Mouse (Mus musculus) midbrain, postnatal 0 days (tissue): ENCODE data around the gene Amz2. TPM values are rescaled to one million over a fixed set of nuclear protein-coding genes. Genes with fewer than 3 reads are reported as not detected.

ENCODE experiments used
- ATAC-seq: fragments of 200-750 bp; cut with Nextera tagmentation; 2 replicates; pipeline ENCODE4 v1.8.0; 2017; ENCODE audit warnings: moderate number of reproducible peaks, mild to moderate bottlenecking, moderate TSS enrichment, moderate library complexity; ENCODE audit not compliant: low FRiP score
- DNase-seq: peaks from one replicate; pipeline ENCODE4 v3.0.0-alpha.2; 2015; ENCODE audit warnings: low spot score
- H3K27ac ChIP-seq: fragments of 300-500 bp; sonication (generic); 2 replicates; pipeline ENCODE4 v1.5.1; 2014; ENCODE audit warnings: low read depth, mild to moderate bottlenecking, low read length, mixed read lengths
- H3K27me3 ChIP-seq: fragments of 300-500 bp; sonication (generic); 2 replicates; pipeline ENCODE4 v1.6.1; 2014; ENCODE audit warnings: low read length, control low read depth, mixed read lengths; ENCODE audit not compliant: insufficient read depth
- H3K36me3 ChIP-seq: fragments of 300-500 bp; sonication (generic); 2 replicates; pipeline ENCODE4 v1.6.1; 2014; ENCODE audit warnings: low read length, control low read depth, mixed read lengths; ENCODE audit not compliant: insufficient read depth
- H3K4me1 ChIP-seq: fragments of 300-500 bp; sonication (generic); 2 replicates; pipeline ENCODE4 v1.6.1; 2014; ENCODE audit warnings: mild to moderate bottlenecking, control low read depth, antibody characterized with exemption, low read length, mixed read lengths; ENCODE audit not compliant: insufficient read depth
- H3K4me2 ChIP-seq: fragments of 300-500 bp; sonication (generic); 2 replicates; pipeline ENCODE4 v1.6.1; 2014; ENCODE audit warnings: low read depth, mild to moderate bottlenecking, low read length, mixed read lengths; ENCODE audit not compliant: poor library complexity, severe bottlenecking
- H3K4me3 ChIP-seq: fragments of 300-500 bp; sonication (generic); 2 replicates; pipeline ENCODE4 v1.5.1; 2014; ENCODE audit warnings: low read depth, mild to moderate bottlenecking, low read length, moderate library complexity
- H3K9ac ChIP-seq: fragments of 300-500 bp; sonication (generic); replicated peaks from 2 replicates; pipeline ENCODE4 v1.6.1; 2014; ENCODE audit warnings: mild to moderate bottlenecking, low read length, moderate library complexity, mixed read lengths; ENCODE audit not compliant: poor library complexity, severe bottlenecking
- H3K9me3 ChIP-seq: fragments of 300-500 bp; sonication (generic); 2 replicates; pipeline ENCODE4 v1.6.1; 2016; ENCODE audit warnings: low read length, control low read depth
- CTCF ChIP-seq: IDR thresholded peaks from 2 replicates; pipeline ENCODE4 v1.5.1; 2016; ENCODE audit warnings: antibody characterized with exemption, mild to moderate bottlenecking
- whole genome bisulfite sequencing: fragments of 180-500 bp; shearing (Covaris S2); extraction: QIAGEN DNeasy Blood & Tissue Kit; methylation state at CpG from one replicate; pipeline ENCODE4 v1.1.7; 2014; 5-methylcytosine and 5-hydroxymethylcytosine counted together
- polyA plus RNA-seq: library from polyadenylated mRNA; unstranded; fragments of >200 nt; fragmentation: Nextera tagmentation; extraction: Ambion mirVana; gene quantifications from 2 replicates; pipeline ENCODE4 v1.2.1, GENCODE M21; 2015
- total RNA-seq: library from RNA; depleted of rRNA; stranded (reverse); fragments of >200 nt; gene quantifications from 2 replicates; pipeline ENCODE4 v1.2.3, GENCODE M21; 2014

Amz2 gene
- total and polyA plus RNA-seq, 2 experiments from 2014 or later = 40.1 to 156 TPM

DNA sequence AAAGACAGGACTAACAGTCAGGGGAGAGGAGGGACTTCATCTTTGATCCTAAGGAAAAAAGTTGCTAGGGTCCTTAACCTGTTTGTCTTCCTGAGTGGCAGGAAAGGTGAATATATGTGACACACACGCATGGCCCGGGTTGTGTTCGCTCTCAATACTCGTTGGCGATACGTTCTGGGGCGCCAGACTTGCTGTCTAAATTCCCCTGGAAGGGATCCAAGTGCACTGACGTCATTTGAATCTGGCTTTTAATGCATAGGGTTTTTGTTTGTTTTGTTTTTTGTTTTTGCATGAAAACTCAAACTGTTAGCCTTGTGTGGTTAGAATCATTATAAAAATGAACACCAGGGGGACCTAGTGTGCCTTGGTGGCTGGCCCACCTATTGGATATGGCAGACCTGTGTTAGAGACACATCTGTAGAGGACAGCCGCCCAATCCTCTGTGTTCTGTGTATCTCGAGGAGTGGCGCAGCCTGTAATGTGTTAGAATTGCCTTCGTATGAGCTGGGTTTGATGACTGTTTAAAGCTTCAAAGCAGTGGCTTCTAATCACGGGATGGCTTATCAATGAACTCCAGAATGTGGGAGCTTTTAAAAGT lies 19.8 kb downstream of the Amz2 start:
- WGBS = 53% methylated on average over 13 of the region's 13 CpGs
- Histone ChIP-seq H3K9ac (no peak overlapping the region), H3K27ac (no peak overlapping the region), H3K4me1 (no peaks in the 10 kb centered on the region), H3K27me3 (no peaks in the 10 kb centered on the region), H3K4me3 (no peak overlapping the region), H3K9me3 (no peaks in the 10 kb centered on the region), H3K36me3 (no peaks in the 10 kb centered on the region), H3K4me2 (no peak overlapping the region)
- ATAC-seq (no peak), DNase-seq (peak; percentile 75)
- TF ChIP-seq CTCF = peak; percentile 87

DNA sequence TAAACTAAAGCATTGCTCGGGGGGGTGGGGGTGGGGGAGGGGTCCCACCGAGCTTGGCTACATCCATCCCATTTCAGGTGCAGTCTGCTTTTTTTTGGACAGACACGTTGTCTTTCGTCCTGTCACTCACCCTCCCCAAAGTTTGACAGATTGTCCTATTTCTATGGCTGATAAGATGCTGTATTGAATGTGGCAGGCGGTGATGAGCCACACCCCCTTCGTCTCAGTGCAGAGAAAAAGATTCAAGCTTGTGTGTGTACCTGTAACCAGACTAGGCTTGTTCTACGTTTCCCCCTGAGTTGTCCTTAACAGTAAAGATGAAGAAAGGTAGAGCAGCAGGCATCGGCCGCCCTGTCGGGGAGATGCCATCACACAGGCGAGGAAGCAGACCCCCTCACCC lies 25.4 kb downstream of the Amz2 start:
- Histone ChIP-seq H3K4me1 (no peaks in the 10 kb centered on the region), H3K9ac (no peak overlapping the region), H3K4me3 (no peak overlapping the region), H3K27me3 (no peaks in the 10 kb centered on the region), H3K4me2 (no peak overlapping the region), H3K27ac (no peak overlapping the region), H3K36me3 (0 out of 2 replicates have a peak, but pooled peaks cover 2% of the 10 kb centered on the region), H3K9me3 (no peaks in the 10 kb centered on the region)
- WGBS = 82% methylated on average over 11 of the region's 11 CpGs
- DNase-seq = no peak
- no peak for TF ChIP-seq CTCF
- no peak for ATAC-seq

DNA sequence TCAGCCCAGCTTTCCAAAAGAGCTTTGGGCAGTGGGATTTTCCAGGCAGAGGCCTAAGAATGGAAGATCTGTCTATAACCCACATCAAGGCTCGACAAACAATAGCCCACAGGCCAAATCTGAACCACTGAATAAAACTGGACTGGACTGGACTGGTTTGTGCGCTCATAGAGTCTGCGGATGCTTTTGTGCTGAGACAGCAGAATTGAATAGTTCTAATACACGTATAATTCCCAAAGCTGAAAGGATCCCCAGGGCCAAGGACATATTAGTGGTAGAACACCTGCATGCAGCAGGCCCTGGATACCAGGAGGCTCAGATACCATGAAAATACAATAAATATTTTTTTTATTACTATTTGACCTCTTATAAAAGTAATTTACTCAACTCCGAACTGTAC lies 30.5 kb downstream of the Amz2 start:
- WGBS = 78% methylated on average over 5 of the region's 5 CpGs
- TF ChIP-seq CTCF = no peak
- ATAC-seq (no peak), DNase-seq (no peak)
- H3K9me3 ChIP-seq = no peaks in the 10 kb centered on the region
- H3K9ac ChIP-seq = no peak overlapping the region
- no peaks in the 10 kb centered on the region for H3K27me3 ChIP-seq
- no peak overlapping the region for H3K4me2 ChIP-seq
- H3K4me1 ChIP-seq = no peaks in the 10 kb centered on the region
- 0 out of 2 replicates have a peak, but pooled peaks cover 2% of the 10 kb centered on the region for H3K36me3 ChIP-seq
- no peak overlapping the region for H3K27ac ChIP-seq
- H3K4me3 ChIP-seq = no peak overlapping the region

DNA sequence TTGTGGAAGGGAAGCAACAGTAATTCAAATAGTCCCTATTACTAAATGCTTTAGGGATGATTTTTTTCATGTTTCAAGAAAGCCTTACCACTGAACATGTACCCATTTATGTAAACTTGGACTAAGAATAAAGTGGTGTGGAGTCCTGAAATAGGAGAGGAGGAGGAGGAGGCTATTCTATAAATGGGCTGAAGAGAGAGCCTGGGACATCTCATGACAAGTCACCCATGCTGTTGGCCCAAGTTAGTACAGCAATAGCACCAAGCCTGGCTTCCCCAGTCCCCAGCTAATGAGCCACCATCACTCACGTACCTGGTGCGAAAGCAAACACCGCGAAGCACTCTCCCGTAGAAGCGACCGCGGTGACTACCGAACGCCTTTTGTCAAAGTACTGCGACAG lies 32.4 kb downstream of the Amz2 start:
- Histone ChIP-seq H3K9ac (no peak overlapping the region), H3K4me2 (no peak overlapping the region), H3K4me3 (no peak overlapping the region), H3K27ac (no peak overlapping the region), H3K27me3 (no peaks in the 10 kb centered on the region), H3K36me3 (0 out of 2 replicates have a peak, but pooled peaks cover 2% of the 10 kb centered on the region), H3K9me3 (no peaks in the 10 kb centered on the region), H3K4me1 (no peaks in the 10 kb centered on the region)
- WGBS = 93% methylated on average over 11 of the region's 11 CpGs
- no peak for TF ChIP-seq CTCF
- no peak for DNase-seq
- ATAC-seq = no peak

- H3K4me1 ChIP-seq = no peaks in the 10 kb centered on the region
- no peak overlapping the region for H3K9ac ChIP-seq
- 76% methylated on average over 5 of the region's 5 CpGs for WGBS
- no peaks in the 10 kb centered on the region for H3K9me3 ChIP-seq
- H3K4me2 ChIP-seq = no peak overlapping the region
- no peaks in the 10 kb centered on the region for H3K27me3 ChIP-seq
- no peak for ATAC-seq
- TF ChIP-seq CTCF = no peak
- H3K4me3 ChIP-seq = no peak overlapping the region
- H3K36me3 ChIP-seq = peaks cover 2% of the 10 kb centered on the region; the same call in 1 of the 2 replicates
- DNase-seq = no peak
- no peak overlapping the region for H3K27ac ChIP-seq
Observed at GRCm38 (mm10) chr11:109460586-109460985, 34.8 kb downstream of the Amz2 start.

- Histone ChIP-seq H3K36me3 (peaks cover 2% of the 10 kb centered on the region; the same call in 1 of the 2 replicates), H3K9ac (no peak overlapping the region), H3K27me3 (no peaks in the 10 kb centered on the region), H3K4me1 (no peaks in the 10 kb centered on the region), H3K4me3 (no peak overlapping the region), H3K4me2 (no peak overlapping the region), H3K27ac (no peak overlapping the region), H3K9me3 (no peaks in the 10 kb centered on the region)
- DNase-seq = no peak
- ATAC-seq = no peak
- no peak for TF ChIP-seq CTCF
- WGBS = 94% methylated on average over 4 of the region's 4 CpGs
Observed at GRCm38 (mm10) chr11:109465068-109465467, 39.3 kb downstream of the Amz2 start.
